Mouse (Mus musculus): Measurements from ENCODE around the gene Lrrc52.

Gene Lrrc52

GRCm38 (mm10) chr1:167466765-167467426 is at the start of gene Lrrc52:
TSS of gene Lrrc52 (minus strand) at chr1:167466780.
- in situ Hi-C loops (cut with MseI, MboI): no loop called here

DNA sequence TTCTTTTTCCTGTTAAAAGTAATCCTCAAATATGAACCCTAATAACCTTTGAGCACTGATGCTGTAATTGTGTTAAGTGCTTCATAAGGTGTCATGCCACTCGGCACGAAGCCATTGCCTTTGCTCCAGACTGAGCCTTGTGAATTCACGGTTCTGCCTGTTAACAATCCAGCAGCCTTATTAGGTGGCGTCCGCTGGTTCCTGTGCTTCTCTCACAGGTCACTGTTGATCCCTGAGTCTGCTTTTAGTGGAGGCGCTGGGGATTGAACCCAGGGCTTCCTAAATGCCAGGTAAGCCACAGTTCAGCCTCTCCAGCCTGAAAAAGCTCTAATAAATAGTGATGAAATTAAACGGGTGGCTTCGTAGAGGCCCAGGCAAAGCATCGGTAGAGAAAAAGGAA is 45.0 kb upstream of the Lrrc52 start:
- in situ Hi-C loops (cut with MseI, MboI): no loop called here

DNA sequence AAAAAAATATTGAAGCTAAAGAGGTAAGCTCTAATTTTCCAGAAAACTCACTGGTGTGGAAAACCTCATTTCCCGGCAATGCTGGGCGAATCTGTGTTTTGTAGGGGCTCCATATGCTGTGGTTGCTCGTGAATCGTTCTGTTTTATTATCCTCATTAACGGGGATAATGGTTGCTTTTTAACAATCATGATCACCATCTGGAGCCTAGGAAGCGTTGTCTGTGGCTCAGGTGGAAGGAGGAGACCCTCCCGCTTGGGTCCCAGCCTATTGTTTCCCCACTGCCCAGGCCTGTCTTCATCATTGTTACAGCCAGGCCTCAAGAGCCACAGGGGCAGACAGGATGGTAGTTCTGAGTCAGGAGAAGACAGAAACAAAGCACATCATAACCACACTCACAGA is 39.5 kb upstream of the Lrrc52 start:
- in situ Hi-C loops (cut with MseI, MboI): no loop called here

DNA sequence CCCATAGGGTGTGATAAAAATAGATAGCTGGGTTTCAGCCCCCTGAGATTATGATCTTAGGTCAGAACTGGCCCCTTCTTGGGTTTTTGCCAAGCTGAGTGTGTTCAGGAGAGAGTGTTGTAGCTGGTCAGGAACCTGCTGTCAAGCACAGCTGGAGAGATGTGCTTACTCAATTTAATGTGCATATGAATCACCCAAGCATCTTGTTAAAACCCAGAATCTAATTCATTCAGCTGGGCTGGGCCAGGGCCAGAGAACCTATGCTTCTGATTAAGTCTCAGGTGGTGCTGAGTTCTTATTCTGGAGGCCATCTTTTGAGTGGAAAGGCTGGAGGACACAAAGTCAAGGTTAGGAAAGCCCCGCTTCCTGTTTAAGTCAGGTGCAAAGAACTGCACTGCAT is 38.8 kb upstream of the Lrrc52 start:
- in situ Hi-C loops (cut with MseI, MboI): no loop called here

- in situ Hi-C loops (cut with MseI, MboI): no loop called here
These were observed 32.7 kb upstream of the Lrrc52 start for GRCm38 (mm10) chr1:167499097-167499850.

DNA sequence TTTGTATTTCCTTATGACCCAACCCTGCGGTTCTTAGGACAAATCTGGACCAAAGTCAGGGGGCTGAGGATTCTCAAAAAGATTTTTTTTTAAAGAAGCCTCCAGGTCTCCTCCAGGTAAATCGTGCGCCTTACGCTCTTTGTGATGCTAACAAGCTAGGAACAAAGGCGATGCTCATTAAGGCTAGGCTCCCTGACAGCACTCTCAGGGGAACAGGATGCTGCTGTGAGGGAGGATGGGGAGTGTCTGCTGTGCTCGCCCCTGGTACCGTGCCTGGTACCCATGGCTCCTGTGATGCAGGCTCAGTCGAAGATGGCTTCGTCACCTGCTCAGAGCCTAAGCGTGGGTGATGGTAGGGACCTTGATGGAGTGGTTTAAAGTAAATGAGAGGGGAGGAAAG is 31.4 kb upstream of the Lrrc52 start:
- in situ Hi-C loops (cut with MseI, MboI): no loop called here

GRCm38 (mm10) chr1:167497560-167497959 is 31.0 kb upstream of the Lrrc52 start:
- in situ Hi-C loops (cut with MseI, MboI): no loop called here

DNA sequence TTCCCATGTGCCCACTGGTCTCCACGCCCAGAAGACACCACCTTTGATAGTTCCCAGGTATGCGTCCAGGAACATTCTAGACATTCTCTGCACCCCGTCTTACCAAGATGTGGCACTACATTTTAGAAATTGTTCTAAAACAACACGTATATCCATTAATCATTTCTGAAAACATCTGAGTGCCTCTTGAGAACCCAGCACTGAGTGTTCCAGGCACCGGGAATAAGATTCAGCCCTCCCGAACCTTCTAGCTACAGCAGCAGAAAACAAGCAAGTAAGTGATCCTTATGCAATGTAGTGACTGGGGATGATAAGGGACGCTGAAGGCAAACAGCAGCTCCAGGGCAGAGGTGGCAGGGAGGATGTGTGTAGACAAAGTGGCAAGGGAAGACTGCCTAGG is 24.9 kb upstream of the Lrrc52 start:
- in situ Hi-C loops (cut with MseI, MboI): no loop called here

DNA sequence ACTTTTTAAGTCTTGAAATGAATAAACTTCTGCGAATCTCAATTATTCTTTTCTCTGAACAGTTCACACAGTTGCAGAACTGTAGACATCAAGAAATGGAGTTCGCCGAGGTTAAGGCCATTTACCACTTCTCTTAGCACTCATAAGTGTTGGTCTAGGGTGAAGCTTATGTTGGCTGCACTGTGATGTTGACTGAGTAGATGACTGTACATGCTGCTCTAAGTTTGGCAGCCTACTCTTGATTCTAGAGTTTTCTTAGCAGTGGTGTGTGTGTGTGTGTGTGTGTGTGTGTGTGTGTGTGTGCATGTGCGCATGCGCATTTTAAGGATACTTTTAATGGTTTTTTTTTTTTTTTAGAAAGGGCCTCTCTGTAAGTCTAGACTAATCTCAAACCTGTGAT is 21.4 kb upstream of the Lrrc52 start:
- in situ Hi-C loops (cut with MseI, MboI): no loop called here

GRCm38 (mm10) chr1:167486959-167487680 is 20.5 kb upstream of the Lrrc52 start:
- in situ Hi-C loops (cut with MseI, MboI): no loop called here

GRCm38 (mm10) chr1:167482863-167483262 is 16.3 kb upstream of the Lrrc52 start:
- in situ Hi-C loops (cut with MseI, MboI): no loop called here

GRCm38 (mm10) chr1:167473585-167473984 is 7.0 kb upstream of the Lrrc52 start:
- in situ Hi-C loops (cut with MseI, MboI): no loop called here

DNA sequence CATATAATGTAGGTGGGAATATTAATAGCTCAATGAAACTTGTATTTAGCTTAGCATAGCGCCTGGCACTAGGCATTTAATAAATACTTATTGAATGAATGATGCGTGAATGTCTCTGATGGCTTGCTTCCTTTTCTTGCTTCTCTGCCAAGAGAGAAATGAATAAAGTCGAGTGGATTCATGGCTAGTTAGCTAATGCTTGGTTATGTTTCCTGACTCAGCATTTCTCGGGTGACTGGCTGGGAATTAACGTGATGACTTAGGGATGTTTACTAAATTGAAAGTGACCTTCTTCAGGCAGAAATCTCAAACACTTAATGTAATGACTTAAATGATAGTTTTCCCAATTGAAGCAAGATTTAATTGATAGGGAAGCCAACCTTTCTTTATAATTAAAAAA is 1.3 kb upstream of the Lrrc52 start:
- in situ Hi-C loops (cut with MseI, MboI): no loop called here

- in situ Hi-C loops (cut with MseI, MboI): no loop called here
These were observed 9.3 kb downstream of the Lrrc52 start for GRCm38 (mm10) chr1:167457311-167457710.

- in situ Hi-C loops (cut with MseI, MboI): no loop called here
These were observed 13.5 kb downstream of the Lrrc52 start for GRCm38 (mm10) chr1:167453048-167453447.

DNA sequence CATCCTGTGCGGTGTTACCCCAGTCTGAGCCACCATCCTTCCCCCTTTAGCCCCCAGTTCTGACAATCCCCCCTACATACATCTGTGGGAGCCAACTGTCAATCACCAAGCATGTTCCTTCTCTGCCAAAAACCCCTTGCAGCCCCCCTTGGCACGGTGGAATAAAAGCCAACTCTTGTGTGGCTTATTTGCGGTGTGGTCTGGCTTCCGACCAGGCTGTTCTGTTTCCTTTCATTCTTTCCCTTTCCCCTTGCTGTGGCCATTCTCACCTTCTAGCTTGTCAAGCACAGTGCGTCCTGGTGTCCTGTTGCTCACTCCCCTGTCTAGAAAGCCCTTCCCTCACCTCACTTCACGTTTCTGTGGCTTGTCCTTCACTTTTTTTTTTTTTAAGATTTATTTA is 14.1 kb downstream of the Lrrc52 start:
- in situ Hi-C loops (cut with MseI, MboI): no loop called here

DNA sequence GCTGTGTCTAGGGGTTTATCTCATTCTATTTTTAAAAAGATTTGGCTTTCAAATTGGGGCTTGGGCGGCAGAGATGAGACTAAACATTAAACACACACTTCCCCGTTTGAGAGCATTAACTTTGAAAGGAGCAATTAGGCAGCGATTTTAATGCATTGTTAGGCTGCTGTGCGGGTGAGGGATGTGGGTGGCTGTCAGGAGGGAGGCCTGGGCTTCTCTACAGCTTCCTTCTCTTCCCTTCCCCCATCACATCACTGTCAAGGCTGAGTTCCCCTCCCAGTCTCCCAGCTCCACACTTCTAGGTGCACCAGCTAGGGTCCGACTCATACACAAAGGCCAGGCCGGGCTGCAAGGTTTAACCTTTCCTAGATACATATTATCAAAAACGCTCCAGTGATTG is 18.0 kb downstream of the Lrrc52 start:
- in situ Hi-C loops (cut with MseI, MboI): no loop called here

DNA sequence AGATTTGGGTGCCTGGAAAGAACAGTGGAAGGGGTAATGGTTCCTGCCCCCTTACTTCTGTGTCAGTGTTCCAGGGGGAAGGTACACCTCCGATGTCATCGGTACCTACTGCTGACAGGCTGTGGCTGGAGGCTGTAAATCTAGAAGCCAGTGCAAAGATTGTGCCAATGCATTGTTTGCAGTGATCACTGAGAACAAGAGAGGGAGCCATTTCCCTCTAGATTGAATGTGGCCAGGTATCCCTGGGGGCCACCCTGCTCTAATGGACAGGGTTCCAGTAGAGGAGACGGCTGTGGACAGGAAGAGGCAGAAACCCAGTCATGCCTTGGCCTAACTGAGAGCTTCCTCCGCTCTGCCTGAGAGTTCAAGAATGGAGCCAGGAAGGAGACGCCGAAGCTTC is 18.5 kb downstream of the Lrrc52 start:
- in situ Hi-C loops (cut with MseI, MboI): no loop called here

DNA sequence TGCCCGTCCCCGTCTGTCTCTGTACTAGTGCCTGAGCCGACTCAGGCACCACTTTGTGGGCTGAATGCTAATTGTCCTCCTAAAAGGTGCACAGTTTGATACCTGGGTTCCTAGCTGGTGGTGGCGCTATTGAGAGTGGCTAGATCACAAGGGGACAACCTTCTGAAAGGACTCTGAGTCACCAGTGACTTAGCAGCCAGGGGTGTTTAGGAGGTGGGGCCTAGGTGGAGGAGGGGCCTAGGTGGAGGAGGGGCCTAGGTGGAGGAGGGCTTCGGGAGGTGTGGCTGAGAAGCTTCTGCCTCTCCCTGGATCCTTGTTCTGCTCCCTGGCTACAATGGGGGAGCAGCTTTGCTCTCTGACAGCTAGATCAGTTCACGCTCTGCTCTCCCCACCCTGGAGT is 20.1 kb downstream of the Lrrc52 start:
- in situ Hi-C loops (cut with MseI, MboI): no loop called here

DNA sequence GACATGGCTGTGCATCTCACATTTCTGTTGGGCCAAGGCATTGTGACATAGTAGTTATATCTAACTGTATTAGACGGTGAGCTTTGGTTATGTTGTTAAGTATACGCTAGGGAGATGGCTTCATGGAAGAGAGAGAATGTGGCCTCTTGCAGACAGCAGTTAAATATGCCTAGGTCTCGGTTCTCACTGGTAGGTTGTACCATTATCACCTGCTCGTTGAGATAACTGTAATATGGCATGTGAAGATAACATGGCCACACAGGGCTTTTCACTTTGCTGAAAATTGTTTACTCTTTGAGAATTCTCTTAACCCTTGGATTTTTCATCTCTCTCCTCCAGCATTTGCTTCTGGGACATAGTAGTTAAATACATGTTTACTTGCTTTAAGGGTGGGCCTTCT is 21.4 kb downstream of the Lrrc52 start:
- in situ Hi-C loops (cut with MseI, MboI): no loop called here

GRCm38 (mm10) chr1:167438231-167438885 is 28.2 kb downstream of the Lrrc52 start:
- in situ Hi-C loops (cut with MseI, MboI): no loop called here

DNA sequence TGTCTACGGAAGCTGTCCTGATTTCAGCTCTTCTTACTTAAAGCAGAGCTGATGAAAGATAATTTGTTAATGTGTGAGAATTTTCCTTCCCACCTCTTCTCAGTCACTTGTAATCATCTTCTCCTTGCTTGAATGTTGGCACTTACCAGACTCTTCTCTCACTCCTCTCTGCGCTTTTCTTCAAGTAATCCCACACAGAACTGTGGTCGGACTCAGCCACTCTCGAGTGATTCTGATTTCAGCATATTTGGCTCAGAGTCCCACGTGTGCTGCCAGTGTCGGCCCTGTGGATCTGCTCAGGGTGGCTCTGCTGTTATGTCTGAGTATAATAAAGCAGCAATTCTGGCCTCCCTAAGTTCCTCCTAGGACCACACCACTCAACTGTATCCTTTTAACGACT is 29.5 kb downstream of the Lrrc52 start:
- in situ Hi-C loops (cut with MseI, MboI): no loop called here

Data from mouse trophoblast stem cell (cell line).